Mouse (Mus musculus) kidney, adult 8-10 months (tissue): ENCODE data around the gene Ppp1r21.
A peak's percentile ranks its signal among the peaks of the same experiment; 100 is the strongest.

Experiments
- DNase-seq, 2 experiments: peaks; one replicate each; pipeline ENCODE4 v3.0.0; 2022

Ppp1r21 gene

GRCm38 (mm10) chr17:88530667-88531066 is 749 bp downstream of the Ppp1r21 start:
- DNase-seq: no peak

GRCm38 (mm10) chr17:88531176-88531575 is 1.3 kb downstream of the Ppp1r21 start:
- no peak for DNase-seq

- DNase-seq: no peak
Measured at GRCm38 (mm10) chr17:88537842-88538430, 8.0 kb downstream of the Ppp1r21 start.

GRCm38 (mm10) chr17:88542771-88543416 is 13.0 kb downstream of the Ppp1r21 start:
- peak; percentile 68 to 84 for DNase-seq

GRCm38 (mm10) chr17:88543417-88543782 is 13.5 kb downstream of the Ppp1r21 start:
- DNase-seq: no peak

GRCm38 (mm10) chr17:88545217-88545784 is 15.4 kb downstream of the Ppp1r21 start:
- DNase-seq: no peak

GRCm38 (mm10) chr17:88546745-88547144 is 16.8 kb downstream of the Ppp1r21 start:
- no peak for DNase-seq

GRCm38 (mm10) chr17:88549411-88550191 is 19.7 kb downstream of the Ppp1r21 start:
- DNase-seq: no peak

- DNase-seq: peak in 1 of 2 experiments; percentile 44
Measured at GRCm38 (mm10) chr17:88550351-88550750, 20.4 kb downstream of the Ppp1r21 start.

GRCm38 (mm10) chr17:88550981-88551940 is 21.3 kb downstream of the Ppp1r21 start:
- DNase-seq: peak in 1 of 2 experiments; percentile 19

- DNase-seq: no peak
Measured at GRCm38 (mm10) chr17:88552556-88552955, 22.6 kb downstream of the Ppp1r21 start.

GRCm38 (mm10) chr17:88553001-88553449 is 23.1 kb downstream of the Ppp1r21 start:
- DNase-seq: no peak

- peak; percentile 47 for DNase-seq
Measured at GRCm38 (mm10) chr17:88553473-88554087, 23.7 kb downstream of the Ppp1r21 start.

- no peak for DNase-seq
Measured at GRCm38 (mm10) chr17:88556176-88556575, 26.3 kb downstream of the Ppp1r21 start.

GRCm38 (mm10) chr17:88556688-88557087 is 26.8 kb downstream of the Ppp1r21 start:
- DNase-seq: no peak

- peak; percentile 72 to 90 for DNase-seq
Measured at GRCm38 (mm10) chr17:88558168-88558842, 28.4 kb downstream of the Ppp1r21 start.

GRCm38 (mm10) chr17:88563611-88564010 is 33.7 kb downstream of the Ppp1r21 start:
- DNase-seq: peak; percentile 59 to 71

GRCm38 (mm10) chr17:88569807-88570540 is 40.1 kb downstream of the Ppp1r21 start:
- DNase-seq: no peak

GRCm38 (mm10) chr17:88570784-88571183 is 40.9 kb downstream of the Ppp1r21 start:
- no peak for DNase-seq

- no peak for DNase-seq
Measured at GRCm38 (mm10) chr17:88574811-88575210, 44.9 kb downstream of the Ppp1r21 start.
